Mouse (Mus musculus) thymus, adult 2 months (tissue): ENCODE data around the gene Pik3c2b.

Source experiments
- CTCF ChIP-seq: fragments of 200-500 bp; IDR thresholded peaks from 2 replicates; pipeline ENCODE4 v1.5.1; 2012; ENCODE audit warnings: mild to moderate bottlenecking, control low read depth, low read length, moderate library complexity, borderline replicate concordance; ENCODE audit not compliant: control insufficient read depth, poor library complexity, insufficient read depth; ENCODE audit errors: extremely low read depth
- POLR2A ChIP-seq: fragments of 200-500 bp; IDR thresholded peaks from 2 replicates; pipeline ENCODE4 v1.6.1; 2012; ENCODE audit warnings: mild to moderate bottlenecking, low read length, control low read depth, moderate library complexity; ENCODE audit not compliant: control insufficient read depth, poor library complexity, insufficient read depth; ENCODE audit errors: extremely low read depth

DNA sequence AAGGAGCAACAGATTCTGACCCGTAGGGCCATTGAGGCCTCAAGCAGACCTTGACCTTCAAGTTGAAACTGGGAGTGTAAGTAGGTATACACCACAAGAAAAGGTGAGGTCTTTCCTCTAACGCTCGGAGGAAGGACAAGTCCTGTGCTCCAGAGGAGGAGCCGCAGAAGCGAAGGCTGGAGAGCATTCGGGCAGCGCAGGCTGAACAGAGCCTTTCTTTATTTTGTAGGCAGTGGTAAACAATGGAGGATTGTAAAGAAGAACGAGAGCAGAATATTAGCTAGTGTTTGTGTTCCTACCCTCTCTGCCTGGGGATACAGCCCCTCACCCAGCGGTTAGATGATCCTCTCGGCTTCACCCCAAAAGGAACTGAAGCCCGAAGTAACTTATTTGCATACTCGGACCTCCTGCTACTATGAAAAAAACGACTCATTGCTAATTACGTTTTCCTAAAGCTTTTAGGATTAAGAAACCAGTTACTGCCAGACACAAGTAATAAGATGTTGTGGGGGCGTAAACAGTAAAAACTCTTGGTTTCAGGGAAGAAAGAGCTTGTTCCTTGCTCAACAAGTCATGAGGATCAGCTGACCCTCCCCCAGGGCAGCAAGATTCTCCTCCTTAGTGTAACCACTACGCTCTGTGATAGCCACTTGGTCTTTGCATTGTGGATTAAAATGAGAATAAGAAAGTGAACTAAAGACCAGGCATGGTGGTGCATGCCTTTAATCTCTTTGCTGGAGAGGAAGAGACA lies 84.2 kb downstream of the Pik3c2b start:
- TF ChIP-seq POLR2A (no peak), CTCF (no peak)
